ENCODE assay signal across 28 mouse cellular contexts in genomic region chr5:120869436-120870015, GRCm38 (mm10). TPM values are rescaled to one million over a fixed set of nuclear protein-coding genes. Genes with fewer than 3 reads are reported as not detected.
DNase-seq lines count a peak whose midpoint lies in the region; ATAC-seq lines count a peak whose summit lies in the region.
"Had no signal": no experiment of that assay in that cellular context is flagged by ENCODE, and none has a peak within 500 bp of the region (broad histone marks: within the 10 kb centered on the region; RNA-seq: fewer than 3 reads in every experiment).

No protein-coding gene starts in this region.

- 74% methylated on average over 7 of the region's 7 CpGs for WGBS in forebrain, embryonic 11.5 days
- 87% methylated on average over 7 of the region's 7 CpGs for WGBS in forebrain, embryonic 13.5 days
- 69% methylated on average over 7 of the region's 7 CpGs for WGBS in heart, embryonic 10.5 days
- WGBS in limb, embryonic 15.5 days: 80% methylated on average over 7 of the region's 7 CpGs
- 91% methylated on average over 7 of the region's 7 CpGs for WGBS in limb, embryonic 10.5 days

- no peaks in the 10 kb centered on the region for H3K27me3 ChIP-seq in forebrain, embryonic 11.5 days (ENCODE audit: control insufficient read depth, insufficient read depth, low read length)
- no peaks in the 10 kb centered on the region for H3K27me3 ChIP-seq in forebrain, embryonic 13.5 days
- H3K27me3 ChIP-seq in heart, embryonic 10.5 days (ENCODE audit: insufficient read depth, poor library complexity, severe bottlenecking): peaks cover 13% of the 10 kb centered on the region; the same call in 1 of the 2 replicates
- H3K27me3 ChIP-seq in limb, embryonic 15.5 days: no peaks in the 10 kb centered on the region
- H3K27me3 ChIP-seq in limb, embryonic 10.5 days (ENCODE audit: low read depth, poor library complexity, severe bottlenecking): no peaks in the 10 kb centered on the region
- H3K27me3 ChIP-seq: Patski had no signal

- no peaks in the 10 kb centered on the region for H3K4me1 ChIP-seq in forebrain, embryonic 11.5 days (replicated peaks; ENCODE audit: control insufficient read depth, insufficient read depth, low read length)
- H3K4me1 ChIP-seq in forebrain, embryonic 13.5 days: no peaks in the 10 kb centered on the region
- H3K4me1 ChIP-seq in heart, embryonic 10.5 days: no peaks in the 10 kb centered on the region
- no peaks in the 10 kb centered on the region for H3K4me1 ChIP-seq in limb, embryonic 15.5 days
- no peaks in the 10 kb centered on the region for H3K4me1 ChIP-seq in limb, embryonic 10.5 days

- no peak overlapping the region for H3K9ac ChIP-seq in forebrain, embryonic 11.5 days (ENCODE audit: low read length)
- H3K9ac ChIP-seq in forebrain, embryonic 13.5 days: no peak overlapping the region
- H3K9ac ChIP-seq in limb, embryonic 15.5 days: no peak overlapping the region

- no peaks in the 10 kb centered on the region for H3K36me3 ChIP-seq in forebrain, embryonic 11.5 days (ENCODE audit: control insufficient read depth, insufficient read depth, low read length)
- H3K36me3 ChIP-seq in forebrain, embryonic 13.5 days (ENCODE audit: poor library complexity, severe bottlenecking): no peaks in the 10 kb centered on the region
- H3K36me3 ChIP-seq in heart, embryonic 10.5 days: no peaks in the 10 kb centered on the region
- no peaks in the 10 kb centered on the region for H3K36me3 ChIP-seq in limb, embryonic 15.5 days
- H3K36me3 ChIP-seq in limb, embryonic 10.5 days: no peaks in the 10 kb centered on the region
- H3K36me3 ChIP-seq: G1E had no signal

- no peak for ATAC-seq in forebrain, embryonic 11.5 days (replicated peaks; ENCODE audit: low FRiP score)
- ATAC-seq in forebrain, embryonic 13.5 days: no peak
- 0 out of 2 replicates have a peak, but pooled peaks have one; percentile 14 for ATAC-seq in limb, embryonic 15.5 days (ENCODE audit: insufficient number of reproducible peaks, low FRiP score, low TSS enrichment, low read depth)
- ATAC-seq: activated CD4-positive, CD25-positive, alpha-beta regulatory T cell, adult 4 months; CD4-positive, CD25-positive, alpha-beta regulatory T cell, adult 4 months; Patski had no signal

- H3K9me3 ChIP-seq in forebrain, embryonic 11.5 days (ENCODE audit: control insufficient read depth, low read length): no peaks in the 10 kb centered on the region
- 0 out of 2 replicates have a peak, but pooled peaks cover 5% of the 10 kb centered on the region for H3K9me3 ChIP-seq in forebrain, embryonic 13.5 days (replicated peaks)
- no peaks in the 10 kb centered on the region for H3K9me3 ChIP-seq in heart, embryonic 10.5 days
- no peaks in the 10 kb centered on the region for H3K9me3 ChIP-seq in limb, embryonic 15.5 days
- no peaks in the 10 kb centered on the region for H3K9me3 ChIP-seq in limb, embryonic 10.5 days (replicated peaks)
- H3K9me3 ChIP-seq: G1E had no signal

- H3K4me3 ChIP-seq in forebrain, embryonic 11.5 days (ENCODE audit: low read depth, low read length): no peak overlapping the region
- H3K4me3 ChIP-seq in forebrain, embryonic 13.5 days: no peak overlapping the region
- no peak overlapping the region for H3K4me3 ChIP-seq in heart, embryonic 10.5 days
- H3K4me3 ChIP-seq in limb, embryonic 15.5 days: no peak overlapping the region
- H3K4me3 ChIP-seq in limb, embryonic 10.5 days: no peak overlapping the region

- no peak overlapping the region for H3K4me2 ChIP-seq in forebrain, embryonic 11.5 days (ENCODE audit: low read depth, low read length, severe bottlenecking)
- H3K4me2 ChIP-seq in forebrain, embryonic 13.5 days: no peak overlapping the region
- H3K4me2 ChIP-seq in limb, embryonic 15.5 days: no peak overlapping the region

- peak; percentile 37 for DNase-seq in forebrain, embryonic 11.5 days (ENCODE audit: low spot score)
- peak; percentile 68 for DNase-seq in heart, adult 11 months
- no peak for DNase-seq in heart, postnatal 4 days
- peak; percentile 65 for DNase-seq in heart, embryonic 10.5 days (ENCODE audit: low spot score)
- no peak for DNase-seq in heart, postnatal 25 days (ENCODE audit: low spot score)
- DNase-seq in limb, embryonic 10.5 days (ENCODE audit: low spot score): no peak
- DNase-seq: adrenal gland, adult 2 months; adrenal gland, adult 8-10 months; adrenal gland, postnatal 10 days; adrenal gland, postnatal 14 days; adrenal gland, postnatal 25 days; adrenal gland, postnatal 36 days; B cell, adult 2 months; cerebellum, adult 11 months; cerebellum, adult 11-12 months had no signal

- H3K27ac ChIP-seq in forebrain, embryonic 11.5 days (ENCODE audit: low read depth, low read length): no peak overlapping the region
- H3K27ac ChIP-seq in forebrain, embryonic 13.5 days: no peak overlapping the region
- no peak overlapping the region for H3K27ac ChIP-seq in heart, embryonic 10.5 days
- H3K27ac ChIP-seq in limb, embryonic 15.5 days: no peak overlapping the region
- no peak overlapping the region for H3K27ac ChIP-seq in limb, embryonic 10.5 days

- intact Hi-C loops in heart, postnatal 25 days (cut with DNase I): no loop called here

RNA-seq across cellular contexts. Expression of gene Oas1h, which starts 8.3 kb away (rescaled TPM):
- not detected in 2 replicates for polyA plus RNA-seq in forebrain, embryonic 11.5 days (2014; fragmentation: Nextera tagmentation; extraction: Ambion mirVana)
- polyA plus RNA-seq in forebrain, embryonic 13.5 days (2015; fragmentation: Nextera tagmentation; extraction: Ambion mirVana): not detected in 2 replicates
- total RNA-seq in heart, postnatal 4 days (2021): not detected
- not detected in 2 replicates for polyA plus RNA-seq in heart, embryonic 10.5 days (2016; fragmentation: Nextera tagmentation; extraction: Ambion mirVana)
- total RNA-seq in heart, postnatal 25 days (2021): not detected
- polyA plus RNA-seq in limb, embryonic 15.5 days (2015; fragmentation: Nextera tagmentation; extraction: Ambion mirVana): not detected in 2 replicates
- not detected in 2 replicates for polyA plus RNA-seq in limb, embryonic 10.5 days (2016; fragmentation: Nextera tagmentation; extraction: Ambion mirVana)
- total RNA-seq: adrenal gland, adult 18-20 months; adrenal gland, adult 2 months; adrenal gland, adult 8-10 months; adrenal gland, postnatal 10 days; adrenal gland, postnatal 14 days; adrenal gland, postnatal 25 days; adrenal gland, postnatal 36 days; CH12.LX; ES-E14; G1E; MEL had no signal
- polyA plus RNA-seq: activated CD4-positive, CD25-positive, alpha-beta regulatory T cell, adult 4 months; adrenal gland, adult 2 months; brain, embryonic 14.5 days; C2C12; CD4-positive, CD25-positive, alpha-beta regulatory T cell, adult 4 months; G1E; Patski had no signal

RNA-seq across cellular contexts. Expression of gene Oas1g, which starts 17.9 kb away (rescaled TPM):
- not detected in 2 replicates for polyA plus RNA-seq in forebrain, embryonic 11.5 days (2014; fragmentation: Nextera tagmentation; extraction: Ambion mirVana)
- 0.12 TPM in 1 of 2 replicates, not detected in the other for polyA plus RNA-seq in forebrain, embryonic 13.5 days (2015; fragmentation: Nextera tagmentation; extraction: Ambion mirVana)
- total RNA-seq in heart, postnatal 4 days (2021): not detected
- polyA plus RNA-seq in heart, embryonic 10.5 days (2016; fragmentation: Nextera tagmentation; extraction: Ambion mirVana): not detected in 2 replicates
- under 1 TPM in 1 of 2 experiments, not detected in 1; 0.25 TPM for total RNA-seq in heart, postnatal 25 days (2021)
- 0.48 and 0.81 TPM in 2 replicates for polyA plus RNA-seq in limb, embryonic 15.5 days (2015; fragmentation: Nextera tagmentation; extraction: Ambion mirVana)
- polyA plus RNA-seq in limb, embryonic 10.5 days (2016; fragmentation: Nextera tagmentation; extraction: Ambion mirVana): 0.19 TPM in 1 of 2 replicates, not detected in the other
- total RNA-seq: adrenal gland, postnatal 14 days; G1E; MEL had no signal
- polyA plus RNA-seq: C2C12, G1E had no signal

RNA-seq across cellular contexts. Expression of gene Oas1f, which starts 22.4 kb away (rescaled TPM):
- not detected in 2 replicates for polyA plus RNA-seq in forebrain, embryonic 11.5 days (2014; fragmentation: Nextera tagmentation; extraction: Ambion mirVana)
- polyA plus RNA-seq in forebrain, embryonic 13.5 days (2015; fragmentation: Nextera tagmentation; extraction: Ambion mirVana): not detected in 2 replicates
- total RNA-seq in heart, postnatal 4 days (2021): not detected
- polyA plus RNA-seq in heart, embryonic 10.5 days (2016; fragmentation: Nextera tagmentation; extraction: Ambion mirVana): not detected in 2 replicates
- total RNA-seq in heart, postnatal 25 days (2021): not detected
- polyA plus RNA-seq in limb, embryonic 15.5 days (2015; fragmentation: Nextera tagmentation; extraction: Ambion mirVana): 0.42 and 1.0 TPM in 2 replicates
- polyA plus RNA-seq in limb, embryonic 10.5 days (2016; fragmentation: Nextera tagmentation; extraction: Ambion mirVana): not detected in 2 replicates
- total RNA-seq: adrenal gland, adult 18-20 months; adrenal gland, adult 2 months; adrenal gland, adult 8-10 months; adrenal gland, postnatal 10 days; adrenal gland, postnatal 14 days; adrenal gland, postnatal 25 days; adrenal gland, postnatal 36 days; adrenal gland, postnatal 4 days; CH12.LX; G1E; MEL had no signal
- polyA plus RNA-seq: activated CD4-positive, CD25-positive, alpha-beta regulatory T cell, adult 4 months; adrenal gland, adult 2 months; brain, embryonic 14.5 days; C2C12; CD4-positive, CD25-positive, alpha-beta regulatory T cell, adult 4 months; G1E; Patski had no signal

RNA-seq across cellular contexts. Expression of gene Oas1a, which starts 37.8 kb away (rescaled TPM):
- polyA plus RNA-seq in forebrain, embryonic 11.5 days (2014; fragmentation: Nextera tagmentation; extraction: Ambion mirVana): 0.35 and 0.60 TPM in 2 replicates
- 0.26 and 0.53 TPM in 2 replicates for polyA plus RNA-seq in forebrain, embryonic 13.5 days (2015; fragmentation: Nextera tagmentation; extraction: Ambion mirVana)
- total RNA-seq in heart, postnatal 4 days (2021): under 1 TPM; 0.36 to 0.38 TPM
- 0.26 and 0.38 TPM in 2 replicates for polyA plus RNA-seq in heart, embryonic 10.5 days (2016; fragmentation: Nextera tagmentation; extraction: Ambion mirVana)
- 1 to 10 TPM in 1 of 2 experiments, under 1 TPM in 1; 0.34 to 1.0 TPM for total RNA-seq in heart, postnatal 25 days (2021)
- polyA plus RNA-seq in limb, embryonic 15.5 days (2015; fragmentation: Nextera tagmentation; extraction: Ambion mirVana): 2.3 and 2.5 TPM in 2 replicates
- 0.48 and 0.58 TPM in 2 replicates for polyA plus RNA-seq in limb, embryonic 10.5 days (2016; fragmentation: Nextera tagmentation; extraction: Ambion mirVana)

RNA-seq across cellular contexts. Expression of gene Oas1d, which starts 44.8 kb away (rescaled TPM):
- not detected in 2 replicates for polyA plus RNA-seq in forebrain, embryonic 11.5 days (2014; fragmentation: Nextera tagmentation; extraction: Ambion mirVana)
- not detected in 2 replicates for polyA plus RNA-seq in forebrain, embryonic 13.5 days (2015; fragmentation: Nextera tagmentation; extraction: Ambion mirVana)
- not detected for total RNA-seq in heart, postnatal 4 days (2021)
- not detected in 2 replicates for polyA plus RNA-seq in heart, embryonic 10.5 days (2016; fragmentation: Nextera tagmentation; extraction: Ambion mirVana)
- not detected for total RNA-seq in heart, postnatal 25 days (2021)
- polyA plus RNA-seq in limb, embryonic 15.5 days (2015; fragmentation: Nextera tagmentation; extraction: Ambion mirVana): not detected in 2 replicates
- not detected in 2 replicates for polyA plus RNA-seq in limb, embryonic 10.5 days (2016; fragmentation: Nextera tagmentation; extraction: Ambion mirVana)
- total RNA-seq: adrenal gland, adult 18-20 months; adrenal gland, adult 2 months; adrenal gland, adult 8-10 months; adrenal gland, postnatal 14 days; adrenal gland, postnatal 25 days; adrenal gland, postnatal 36 days; adrenal gland, postnatal 4 days; CH12.LX; MEL had no signal
- polyA plus RNA-seq: adrenal gland, adult 2 months; brain, embryonic 14.5 days; C2C12; CD4-positive, CD25-positive, alpha-beta regulatory T cell, adult 4 months; G1E; Patski had no signal

Comparison
In these comparisons a context has a peak if more than half of its experiments do, and no peak if none do; other contexts are left out.
1. DNase-seq: peak in forebrain, embryonic 11.5 days (single experiment), heart, adult 11 months (single experiment) and heart, embryonic 10.5 days (single experiment); none in heart, postnatal 4 days (single experiment), heart, postnatal 25 days (single experiment) and limb, embryonic 10.5 days (single experiment).